Mouse (Mus musculus) ovary, adult 18-20 months (tissue): Measurements from ENCODE around the gene Colec11.

Experiments
- DNase-seq: peaks from one replicate; pipeline ENCODE4 v3.0.0; 2022; ENCODE audit warnings: low spot score, mixed read lengths

Colec11 gene

GRCm38 (mm10) chr12:28602259-28602658 is 20.9 kb downstream of the Colec11 start:
- DNase-seq = peak; percentile 54

GRCm38 (mm10) chr12:28598526-28598991 is 24.6 kb downstream of the Colec11 start:
- DNase-seq = no peak

DNA sequence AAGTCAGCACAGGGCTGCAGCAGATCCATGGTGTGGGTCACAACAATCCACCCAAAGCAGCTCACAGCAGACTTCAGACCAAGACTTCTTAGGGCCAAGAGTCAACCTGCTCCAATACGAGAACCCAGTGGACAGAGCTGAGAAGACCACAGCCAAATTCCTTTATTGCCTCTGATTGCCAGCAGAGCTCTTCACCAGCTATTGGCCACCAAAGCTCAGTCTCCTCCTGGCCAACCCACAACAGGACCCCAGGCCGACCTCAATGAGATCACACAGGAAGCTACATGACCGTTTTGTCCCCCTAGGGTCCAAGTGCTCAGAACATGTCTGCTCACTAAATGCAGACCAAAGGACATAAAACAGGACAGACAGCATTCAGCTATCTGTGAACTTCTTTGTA is 25.1 kb downstream of the Colec11 start:
- DNase-seq = no peak

- DNase-seq = no peak
Observed at GRCm38 (mm10) chr12:28597699-28598098, 25.5 kb downstream of the Colec11 start.

GRCm38 (mm10) chr12:28596851-28597250 is 26.3 kb downstream of the Colec11 start:
- no peak for DNase-seq

- no peak for DNase-seq
Observed at GRCm38 (mm10) chr12:28590428-28590827, 32.7 kb downstream of the Colec11 start.

DNA sequence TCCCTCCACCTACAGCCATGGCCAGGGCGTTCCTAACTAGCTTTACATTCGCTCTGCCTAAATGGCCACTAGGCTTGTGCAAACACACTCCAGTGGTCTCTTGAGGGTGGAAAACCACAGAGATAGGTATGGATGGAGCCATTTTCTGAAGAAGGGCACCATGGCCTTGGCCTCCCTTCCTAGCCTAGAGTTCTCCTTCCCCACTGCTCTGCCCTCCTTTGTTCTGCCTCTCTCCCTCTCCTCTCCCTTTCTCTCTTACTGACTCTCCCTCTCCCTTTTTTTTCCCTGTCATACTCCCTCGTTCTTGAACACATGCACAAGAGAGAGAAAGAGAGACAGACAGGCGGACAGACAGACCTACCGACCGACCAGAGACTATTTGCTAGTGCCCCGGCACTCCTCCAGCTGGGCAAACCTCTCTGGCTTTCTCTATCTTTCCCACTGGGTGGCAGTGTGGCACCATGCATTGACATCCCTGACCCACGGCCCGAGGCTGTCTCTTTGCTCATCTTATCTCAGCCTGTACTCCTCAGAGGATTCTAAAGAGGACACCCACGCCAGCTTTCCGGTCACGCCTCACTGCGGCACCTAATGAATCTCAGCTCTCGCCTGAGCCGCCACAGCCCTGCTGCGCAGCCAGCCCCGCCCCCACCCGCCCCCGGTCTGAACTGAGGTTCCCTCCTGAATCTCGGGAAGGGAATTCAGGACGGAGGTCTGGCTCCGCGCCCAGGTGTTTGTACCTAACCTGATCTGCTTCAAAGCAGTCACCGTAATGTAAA is 33.9 kb downstream of the Colec11 start:
- peak; percentile 77 for DNase-seq

DNA sequence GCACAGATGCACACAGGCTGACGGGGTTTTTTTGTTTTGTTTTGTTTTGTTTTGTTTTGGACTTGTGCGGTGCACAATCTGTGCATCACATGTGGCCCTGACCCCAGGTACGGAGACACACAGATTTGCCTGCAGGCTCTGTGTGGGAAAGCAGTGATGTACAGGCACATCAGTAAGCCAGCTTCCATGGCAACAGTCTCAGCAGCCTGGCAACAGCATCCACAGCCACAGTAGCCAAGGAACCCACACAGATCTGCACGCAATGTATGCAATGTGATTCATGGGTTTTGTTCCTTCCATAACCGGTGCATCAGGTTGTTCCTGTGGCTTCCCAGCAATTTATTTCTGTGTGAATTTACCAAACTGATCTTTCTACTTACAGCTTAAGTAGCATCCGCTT is 35.2 kb downstream of the Colec11 start:
- DNase-seq = no peak

- DNase-seq = no peak
Observed at GRCm38 (mm10) chr12:28584036-28584435, 39.1 kb downstream of the Colec11 start.

DNA sequence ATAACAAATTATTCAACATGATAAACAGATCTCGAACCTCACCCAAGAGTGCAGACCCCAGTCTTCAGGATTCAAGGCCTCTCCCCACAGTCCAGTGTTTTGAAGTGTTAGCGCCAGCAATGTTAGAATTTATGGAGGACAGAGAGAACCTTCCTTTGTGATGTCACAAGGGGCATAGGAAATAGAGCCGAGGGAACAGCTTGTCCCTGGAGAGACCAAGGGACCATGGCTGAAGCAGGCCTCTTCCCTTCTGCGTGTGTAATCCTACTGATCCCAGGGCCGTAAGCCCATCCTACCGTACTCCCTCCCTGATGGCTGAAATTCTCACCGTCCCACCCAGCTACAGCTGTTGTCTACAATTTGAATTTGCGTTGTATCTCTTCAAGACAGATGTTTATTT is 40.8 kb downstream of the Colec11 start, which contains the start of gene Allc:
Gene Allc (minus strand): TSS at position 101 of the 400 bp plus-strand sequence.
- no peak for DNase-seq

GRCm38 (mm10) chr12:28579132-28579531 is 44.0 kb downstream of the Colec11 start:
- DNase-seq = no peak

DNA sequence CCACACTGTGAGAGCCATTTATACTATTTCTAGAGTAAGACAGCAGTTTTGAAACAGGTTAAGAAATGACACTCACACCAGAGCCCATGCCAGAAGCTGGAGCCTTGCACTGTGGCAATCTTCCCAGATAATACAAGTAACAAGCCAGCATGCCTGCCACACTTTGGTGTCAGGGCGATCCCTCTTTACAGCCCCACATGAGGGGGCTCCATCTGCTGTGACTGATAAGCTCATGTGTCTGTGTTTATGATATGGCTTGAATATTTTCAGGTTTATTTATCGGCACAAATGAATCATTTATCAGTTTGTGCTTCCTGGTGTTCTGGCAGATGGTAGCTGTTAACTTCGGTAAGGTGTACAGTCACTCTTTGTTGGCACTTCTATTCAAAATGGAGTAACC is 45.0 kb downstream of the Colec11 start:
- DNase-seq = no peak

GRCm38 (mm10) chr12:28575366-28576070 is 47.7 kb downstream of the Colec11 start:
- no peak for DNase-seq

- no peak for DNase-seq
Observed at GRCm38 (mm10) chr12:28572241-28572640, 50.9 kb downstream of the Colec11 start.

DNA sequence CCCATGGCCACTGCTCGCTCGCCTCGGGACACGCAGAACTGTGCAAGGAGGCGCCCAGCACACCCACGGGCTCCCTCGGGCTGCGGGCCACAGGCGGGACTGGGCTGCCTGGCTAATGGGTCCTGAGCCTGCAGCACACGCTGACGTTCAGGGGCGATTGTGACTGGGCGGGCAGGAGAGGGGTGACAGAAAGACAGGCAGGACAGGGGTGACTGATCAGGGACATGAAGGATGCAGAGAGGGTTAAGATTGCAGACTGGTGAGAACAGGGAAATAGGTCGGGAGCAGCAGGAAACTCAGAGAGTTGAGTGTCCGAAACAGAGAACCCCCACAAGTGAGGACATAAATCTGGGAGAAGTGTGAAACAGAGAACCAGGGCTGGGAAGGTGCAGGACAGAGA is 70.9 kb downstream of the Colec11 start, which contains the start of gene Dcdc2c:
Gene Dcdc2c (minus strand): TSS at position 101 of the 400 bp plus-strand sequence.
- DNase-seq = no peak

GRCm38 (mm10) chr12:28551775-28552174 is 71.4 kb downstream of the Colec11 start:
- no peak for DNase-seq

DNA sequence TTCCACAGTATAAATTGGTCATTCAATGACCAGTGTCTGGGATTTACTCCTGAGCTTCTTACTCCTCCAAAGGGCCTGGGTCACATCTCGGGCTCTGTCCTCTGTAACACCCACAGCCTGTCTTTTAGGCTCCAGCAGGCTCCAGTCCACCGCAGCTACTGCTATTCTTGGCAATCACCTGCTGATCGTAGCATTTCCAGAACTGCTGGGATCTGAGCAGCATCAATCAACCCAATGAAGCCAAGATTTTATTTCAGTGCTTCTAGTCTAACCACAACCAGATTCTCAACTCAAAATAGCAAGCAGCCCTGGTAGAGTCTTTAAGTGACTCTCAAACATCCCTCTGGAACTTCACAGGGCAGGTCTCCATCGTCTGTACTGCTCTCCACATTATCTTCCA is 74.3 kb downstream of the Colec11 start:
- DNase-seq = no peak
